ENCODE assay signal across 8 mouse cellular contexts in genomic region chr12:69723376-69723775, GRCm38 (mm10). TPM values are rescaled to one million over a fixed set of nuclear protein-coding genes. Genes with fewer than 3 reads are reported as not detected.
DNase-seq lines count a peak whose midpoint lies in the region; ATAC-seq and TF ChIP-seq lines count a peak whose summit lies in the region.

No protein-coding gene starts in this region.

- 0 out of 2 replicates have a peak, but pooled peaks cover 3% of the 10 kb centered on the region for H3K36me3 ChIP-seq in heart, postnatal 0 days (replicated peaks; ENCODE audit: control insufficient read depth, insufficient read depth, low read length)
- peaks cover 34% of the 10 kb centered on the region for H3K36me3 ChIP-seq in embryonic facial prominence, embryonic 10.5 days (replicated peaks)
- H3K36me3 ChIP-seq in intestine, embryonic 15.5 days, result peaks cover 6% of the 10 kb centered on the region
- H3K36me3 ChIP-seq in midbrain, embryonic 15.5 days (replicated peaks), result peaks cover 13% of the 10 kb centered on the region
- H3K36me3 ChIP-seq in lung, postnatal 0 days (ENCODE audit: insufficient read depth, low read length), result no peaks in the 10 kb centered on the region

- H3K9ac ChIP-seq in heart, postnatal 0 days (replicated peaks; ENCODE audit: low read depth, low read length), result no peak overlapping the region
- H3K9ac ChIP-seq in intestine, embryonic 15.5 days, result 0 out of 2 replicates have a peak overlapping the region, but pooled peaks have one; percentile 70
- no peak overlapping the region for H3K9ac ChIP-seq in midbrain, embryonic 15.5 days
- H3K9ac ChIP-seq in lung, postnatal 0 days (replicated peaks; ENCODE audit: low read depth), result no peak overlapping the region

- H3K4me3 ChIP-seq in heart, postnatal 0 days (ENCODE audit: low read depth, low read length), result no peak overlapping the region
- peak overlapping the region; percentile 72 for H3K4me3 ChIP-seq in embryonic facial prominence, embryonic 10.5 days
- peak overlapping the region; percentile 77; the same call in 1 of the 2 replicates for H3K4me3 ChIP-seq in intestine, embryonic 15.5 days (replicated peaks)
- H3K4me3 ChIP-seq in midbrain, embryonic 15.5 days, result peak overlapping the region; percentile 80; the same call in 1 of the 2 replicates
- H3K4me3 ChIP-seq in lung, postnatal 0 days (ENCODE audit: low read depth, low read length), result no peak overlapping the region

- no peaks in the 10 kb centered on the region; the same call in 1 of the 2 replicates for H3K9me3 ChIP-seq in heart, postnatal 0 days (replicated peaks; ENCODE audit: control insufficient read depth, low read length)
- peaks cover 20% of the 10 kb centered on the region for H3K9me3 ChIP-seq in embryonic facial prominence, embryonic 10.5 days
- H3K9me3 ChIP-seq in intestine, embryonic 15.5 days, result no peaks in the 10 kb centered on the region
- no peaks in the 10 kb centered on the region for H3K9me3 ChIP-seq in midbrain, embryonic 15.5 days
- H3K9me3 ChIP-seq in lung, postnatal 0 days (ENCODE audit: low read length), result no peaks in the 10 kb centered on the region

- H3K4me1 ChIP-seq in heart, postnatal 0 days (ENCODE audit: control insufficient read depth, insufficient read depth), result peaks cover 13% of the 10 kb centered on the region
- H3K4me1 ChIP-seq in embryonic facial prominence, embryonic 10.5 days, result peaks cover 22% of the 10 kb centered on the region
- peaks cover 10% of the 10 kb centered on the region for H3K4me1 ChIP-seq in intestine, embryonic 15.5 days (replicated peaks)
- peaks cover 17% of the 10 kb centered on the region for H3K4me1 ChIP-seq in midbrain, embryonic 15.5 days
- 0 out of 2 replicates have a peak, but pooled peaks cover 3% of the 10 kb centered on the region for H3K4me1 ChIP-seq in lung, postnatal 0 days (ENCODE audit: insufficient read depth, low read depth, low read length)

- 80% methylated on average over 2 of the region's 2 CpGs for WGBS in heart, postnatal 0 days
- 64% methylated on average over 2 of the region's 2 CpGs for WGBS in embryonic facial prominence, embryonic 10.5 days
- WGBS in intestine, embryonic 15.5 days, result 40% methylated on average over 2 of the region's 2 CpGs
- 46% methylated on average over 2 of the region's 2 CpGs for WGBS in midbrain, embryonic 15.5 days
- 47% methylated on average over 2 of the region's 2 CpGs for WGBS in lung, postnatal 0 days

- H3K27me3 ChIP-seq in heart, postnatal 0 days (ENCODE audit: control insufficient read depth, insufficient read depth, low read length), result no peaks in the 10 kb centered on the region
- H3K27me3 ChIP-seq in embryonic facial prominence, embryonic 10.5 days (replicated peaks; ENCODE audit: low read depth, poor library complexity, severe bottlenecking), result no peaks in the 10 kb centered on the region
- H3K27me3 ChIP-seq in intestine, embryonic 15.5 days (replicated peaks), result no peaks in the 10 kb centered on the region
- no peaks in the 10 kb centered on the region for H3K27me3 ChIP-seq in midbrain, embryonic 15.5 days (replicated peaks)
- no peaks in the 10 kb centered on the region for H3K27me3 ChIP-seq in lung, postnatal 0 days (replicated peaks; ENCODE audit: insufficient read depth, low read length)

- no peak for DNase-seq in heart, postnatal 0 days (ENCODE audit: low spot score)
- no peak for DNase-seq in heart, postnatal 36 days
- no peak for DNase-seq in embryonic facial prominence, embryonic 10.5 days (ENCODE audit: low spot score)
- no peak for DNase-seq in layer of hippocampus, adult 9-10 months (ENCODE audit: low spot score)
- DNase-seq in right cerebral cortex, adult 18-20 months, result no peak
- no peak for DNase-seq in lung, postnatal 0 days (ENCODE audit: low spot score)

- peak overlapping the region; percentile 99; the same call in 1 of the 2 replicates for H3K4me2 ChIP-seq in heart, postnatal 0 days (ENCODE audit: low read depth, low read length)
- H3K4me2 ChIP-seq in intestine, embryonic 15.5 days (replicated peaks), result peak overlapping the region; percentile 85
- peak overlapping the region; percentile 88 for H3K4me2 ChIP-seq in midbrain, embryonic 15.5 days
- H3K4me2 ChIP-seq in lung, postnatal 0 days (replicated peaks; ENCODE audit: low read depth, low read length), result no peak overlapping the region

- intact Hi-C loops in heart, postnatal 36 days (cut with DNase I), result no loop called here

- no peak overlapping the region for H3K27ac ChIP-seq in heart, postnatal 0 days (ENCODE audit: low read depth)
- H3K27ac ChIP-seq in embryonic facial prominence, embryonic 10.5 days (replicated peaks), result no peak overlapping the region
- H3K27ac ChIP-seq in intestine, embryonic 15.5 days, result no peak overlapping the region
- H3K27ac ChIP-seq in midbrain, embryonic 15.5 days, result no peak overlapping the region
- no peak overlapping the region for H3K27ac ChIP-seq in lung, postnatal 0 days (ENCODE audit: low read length)

- TF ChIP-seq CTCF in heart, postnatal 0 days (IDR thresholded peaks at IDR 0.05; ENCODE audit: low read depth), result no peak
- TF ChIP-seq CTCF in lung, postnatal 0 days (IDR thresholded peaks at IDR 0.05), result no peak

- no peak for ATAC-seq in heart, postnatal 0 days (ENCODE audit: insufficient read depth, low read depth)
- ATAC-seq in intestine, embryonic 15.5 days, result no peak
- no peak for ATAC-seq in midbrain, embryonic 15.5 days (replicated peaks)
- no peak for ATAC-seq in lung, postnatal 0 days

- no peak for TF ChIP-seq EP300 in heart, postnatal 0 days (IDR thresholded peaks at IDR 0.05; ENCODE audit: low read depth)
- no peak for TF ChIP-seq EP300 in lung, postnatal 0 days (IDR thresholded peaks at IDR 0.05)

RNA-seq across cellular contexts. Expression of gene L2hgdh, which starts 1.3 kb away (rescaled TPM):
- 22.0 and 24.7 TPM in 2 replicates for total RNA-seq in heart, postnatal 0 days (2014; rRNA removed; ENCODE audit: low replicate concordance)
- 13.9 and 14.7 TPM in 2 replicates for polyA plus RNA-seq in heart, postnatal 0 days (2015; fragmentation: Nextera tagmentation; extraction: Ambion mirVana)
- total RNA-seq in heart, postnatal 36 days (2021), result 10 to 100 TPM; 47.4 to 53.7 TPM
- 20.5 and 20.9 TPM in 2 replicates for polyA plus RNA-seq in embryonic facial prominence, embryonic 10.5 days (2016; fragmentation: Nextera tagmentation; extraction: Ambion mirVana)
- 20.7 and 21.6 TPM in 2 replicates for polyA plus RNA-seq in intestine, embryonic 15.5 days (2015; fragmentation: Nextera tagmentation; extraction: Ambion mirVana)
- polyA plus RNA-seq in midbrain, embryonic 15.5 days (2015; fragmentation: Nextera tagmentation; extraction: Ambion mirVana), result 14.3 and 14.5 TPM in 2 replicates
- polyA plus RNA-seq in lung, postnatal 0 days (2015; fragmentation: Nextera tagmentation; extraction: Ambion mirVana), result 3.7 and 4.5 TPM in 2 replicates

RNA-seq across cellular contexts. Expression of gene Atp5s, which starts 1.4 kb away (rescaled TPM):
- 8.9 and 20.6 TPM in 2 replicates for total RNA-seq in heart, postnatal 0 days (2014; rRNA removed; ENCODE audit: low replicate concordance)
- 40.9 and 41.4 TPM in 2 replicates for polyA plus RNA-seq in heart, postnatal 0 days (2015; fragmentation: Nextera tagmentation; extraction: Ambion mirVana)
- total RNA-seq in heart, postnatal 36 days (2021), result 10 to 100 TPM; 30.3 to 31.9 TPM
- 23.8 and 24.4 TPM in 2 replicates for polyA plus RNA-seq in embryonic facial prominence, embryonic 10.5 days (2016; fragmentation: Nextera tagmentation; extraction: Ambion mirVana)
- 29.6 and 31.3 TPM in 2 replicates for polyA plus RNA-seq in intestine, embryonic 15.5 days (2015; fragmentation: Nextera tagmentation; extraction: Ambion mirVana)
- 33.0 and 33.3 TPM in 2 replicates for polyA plus RNA-seq in midbrain, embryonic 15.5 days (2015; fragmentation: Nextera tagmentation; extraction: Ambion mirVana)
- 18.5 and 21.4 TPM in 2 replicates for polyA plus RNA-seq in lung, postnatal 0 days (2015; fragmentation: Nextera tagmentation; extraction: Ambion mirVana)

RNA-seq across cellular contexts. Expression of gene Sos2, which starts 41.7 kb away (rescaled TPM):
- 10.8 and 12.9 TPM in 2 replicates for total RNA-seq in heart, postnatal 0 days (2014; rRNA removed; ENCODE audit: low replicate concordance)
- polyA plus RNA-seq in heart, postnatal 0 days (2015; fragmentation: Nextera tagmentation; extraction: Ambion mirVana), result 5.2 and 5.7 TPM in 2 replicates
- total RNA-seq in heart, postnatal 36 days (2021), result 10 to 100 TPM; 35.5 to 36.2 TPM
- 8.6 and 9.7 TPM in 2 replicates for polyA plus RNA-seq in embryonic facial prominence, embryonic 10.5 days (2016; fragmentation: Nextera tagmentation; extraction: Ambion mirVana)
- polyA plus RNA-seq in intestine, embryonic 15.5 days (2015; fragmentation: Nextera tagmentation; extraction: Ambion mirVana), result 8.5 and 8.7 TPM in 2 replicates
- polyA plus RNA-seq in midbrain, embryonic 15.5 days (2015; fragmentation: Nextera tagmentation; extraction: Ambion mirVana), result 13.0 and 13.2 TPM in 2 replicates
- 10.6 and 11.9 TPM in 2 replicates for polyA plus RNA-seq in lung, postnatal 0 days (2015; fragmentation: Nextera tagmentation; extraction: Ambion mirVana)

Comparison
In these comparisons a context has a peak if more than half of its experiments do, and no peak if none do; other contexts are left out.
1. H3K4me3 ChIP-seq: peak in embryonic facial prominence, embryonic 10.5 days (single experiment), intestine, embryonic 15.5 days (single experiment) and midbrain, embryonic 15.5 days (single experiment); none in heart, postnatal 0 days (single experiment) and lung, postnatal 0 days (single experiment).